Mouse (Mus musculus): ENCODE results near the gene Iqgap1. TPM values are rescaled to one million over a fixed set of nuclear protein-coding genes. Genes with fewer than 3 reads are reported as not detected.
A peak's percentile ranks its signal among the peaks of the same experiment; 100 is the strongest.
"Not testable (repeated sequence)": the region's sequence is repeated elsewhere in the genome, so short reads cannot be mapped to it uniquely, and the experiment has no call there.

Gene Iqgap1
- polyA plus RNA-seq, 1 experiment from 2014 or later = 25.9 TPM

DNA sequence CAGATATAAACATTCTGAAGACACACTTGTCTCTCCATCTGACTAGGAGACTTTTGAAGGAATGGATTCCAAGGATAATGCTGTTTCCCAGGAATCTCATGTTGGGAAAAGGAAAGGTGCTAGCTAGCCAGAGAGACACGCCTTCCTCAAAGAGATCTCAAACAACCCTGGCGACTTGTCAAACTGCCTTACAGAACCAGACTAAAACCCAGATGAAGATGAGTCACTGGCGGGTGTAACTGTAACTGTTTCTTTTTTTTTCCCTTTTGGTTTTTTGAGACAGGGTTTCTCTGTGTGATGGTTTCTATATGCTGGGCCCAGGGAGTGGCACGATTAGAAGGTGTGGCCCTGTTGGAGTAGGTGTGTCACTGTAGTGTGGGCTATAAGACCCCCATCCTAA is 15.2 kb upstream of the Iqgap1 start:
- DNase-seq (ENCODE audit: low spot score) (no peak), ATAC-seq (ENCODE audit: insufficient number of reproducible peaks, low FRiP score, low TSS enrichment, low read depth) (no peak)
- H3K27me3 ChIP-seq (ENCODE audit: control insufficient read depth, insufficient read depth, low read length) = no peaks in the 10 kb centered on the region
- WGBS = 71% methylated on average over 4 of the region's 4 CpGs
- no peaks in the 10 kb centered on the region for H3K36me3 ChIP-seq (ENCODE audit: control insufficient read depth, insufficient read depth, low read length)
- H3K4me2 ChIP-seq (ENCODE audit: low read depth, severe bottlenecking) = no peak overlapping the region
- no peaks in the 10 kb centered on the region for H3K9me3 ChIP-seq (ENCODE audit: control insufficient read depth, low read length)
- no peak overlapping the region for H3K9ac ChIP-seq (ENCODE audit: low read length)
- no peak overlapping the region for H3K27ac ChIP-seq (replicated peaks; ENCODE audit: low read depth, low read length)
- 0 out of 2 replicates have a peak, but pooled peaks cover 5% of the 10 kb centered on the region for H3K4me1 ChIP-seq (ENCODE audit: control insufficient read depth, insufficient read depth, low read length)
- H3K4me3 ChIP-seq (ENCODE audit: low read depth, low read length) = no peak overlapping the region

DNA sequence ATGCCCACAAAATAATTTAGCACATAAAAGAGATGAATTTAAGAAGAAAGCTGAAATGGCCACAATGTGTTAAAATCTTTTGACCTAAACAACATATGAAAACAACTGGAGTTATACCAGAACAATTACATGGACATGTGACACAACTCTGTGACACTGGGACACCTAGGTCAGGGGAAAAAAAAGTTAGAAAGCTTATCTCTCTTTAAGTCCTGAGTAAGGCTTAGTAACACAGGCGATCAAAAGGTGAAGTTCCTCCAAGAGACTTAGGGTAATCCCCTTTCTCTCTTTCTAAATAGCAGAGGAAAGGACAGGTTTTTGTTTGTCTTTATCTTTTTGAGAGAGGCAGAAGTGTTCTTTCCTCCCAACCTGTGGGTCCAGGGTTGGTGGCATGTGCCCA is 14.5 kb upstream of the Iqgap1 start:
- 0 out of 2 replicates have a peak, but pooled peaks cover 5% of the 10 kb centered on the region for H3K4me1 ChIP-seq (ENCODE audit: control insufficient read depth, insufficient read depth, low read length)
- no peak overlapping the region for H3K9ac ChIP-seq (ENCODE audit: low read length)
- no peaks in the 10 kb centered on the region for H3K9me3 ChIP-seq (ENCODE audit: control insufficient read depth, low read length)
- H3K4me3 ChIP-seq (ENCODE audit: low read depth, low read length) = no peak overlapping the region
- DNase-seq (ENCODE audit: low spot score) (no peak), ATAC-seq (ENCODE audit: insufficient number of reproducible peaks, low FRiP score, low TSS enrichment, low read depth) (no peak)
- no peak overlapping the region for H3K27ac ChIP-seq (replicated peaks; ENCODE audit: low read depth, low read length)
- H3K27me3 ChIP-seq (ENCODE audit: control insufficient read depth, insufficient read depth, low read length) = no peaks in the 10 kb centered on the region
- 48% methylated on average over 1 of the region's 1 CpGs for WGBS
- H3K4me2 ChIP-seq (ENCODE audit: low read depth, severe bottlenecking) = no peak overlapping the region
- H3K36me3 ChIP-seq (ENCODE audit: control insufficient read depth, insufficient read depth, low read length) = no peaks in the 10 kb centered on the region

GRCm38 (mm10) chr7:80839755-80840154 is 14.0 kb upstream of the Iqgap1 start:
- Histone ChIP-seq H3K4me1 (ENCODE audit: control insufficient read depth, insufficient read depth, low read length) (0 out of 2 replicates have a peak, but pooled peaks cover 5% of the 10 kb centered on the region), H3K4me2 (ENCODE audit: low read depth, severe bottlenecking) (no peak overlapping the region), H3K36me3 (ENCODE audit: control insufficient read depth, insufficient read depth, low read length) (no peaks in the 10 kb centered on the region), H3K27me3 (ENCODE audit: control insufficient read depth, insufficient read depth, low read length) (no peaks in the 10 kb centered on the region), H3K4me3 (ENCODE audit: low read depth, low read length) (no peak overlapping the region), H3K9me3 (ENCODE audit: control insufficient read depth, low read length) (no peaks in the 10 kb centered on the region), H3K9ac (ENCODE audit: low read length) (no peak overlapping the region), H3K27ac (replicated peaks; ENCODE audit: low read depth, low read length) (no peak overlapping the region)
- ATAC-seq (ENCODE audit: insufficient number of reproducible peaks, low FRiP score, low TSS enrichment, low read depth) (no peak), DNase-seq (ENCODE audit: low spot score) (no peak)

GRCm38 (mm10) chr7:80838247-80838646 is 12.5 kb upstream of the Iqgap1 start:
- Histone ChIP-seq H3K36me3 (ENCODE audit: control insufficient read depth, insufficient read depth, low read length) (no peaks in the 10 kb centered on the region), H3K9me3 (ENCODE audit: control insufficient read depth, low read length) (no peaks in the 10 kb centered on the region), H3K4me3 (ENCODE audit: low read depth, low read length) (no peak overlapping the region), H3K4me1 (ENCODE audit: control insufficient read depth, insufficient read depth, low read length) (0 out of 2 replicates have a peak, but pooled peaks cover 5% of the 10 kb centered on the region), H3K4me2 (ENCODE audit: low read depth, severe bottlenecking) (no peak overlapping the region), H3K27me3 (ENCODE audit: control insufficient read depth, insufficient read depth, low read length) (no peaks in the 10 kb centered on the region), H3K27ac (replicated peaks; ENCODE audit: low read depth, low read length) (no peak overlapping the region), H3K9ac (ENCODE audit: low read length) (no peak overlapping the region)
- 32% methylated on average over 7 of the region's 7 CpGs for WGBS
- DNase-seq (ENCODE audit: low spot score) (no peak), ATAC-seq (ENCODE audit: insufficient number of reproducible peaks, low FRiP score, low TSS enrichment, low read depth) (no peak)

- H3K36me3 ChIP-seq (ENCODE audit: control insufficient read depth, insufficient read depth, low read length) = no peaks in the 10 kb centered on the region
- H3K9ac ChIP-seq (ENCODE audit: low read length) = no peak overlapping the region
- no peak overlapping the region for H3K27ac ChIP-seq (replicated peaks; ENCODE audit: low read depth, low read length)
- no peaks in the 10 kb centered on the region for H3K9me3 ChIP-seq (ENCODE audit: control insufficient read depth, low read length)
- DNase-seq (ENCODE audit: low spot score) (no peak), ATAC-seq (ENCODE audit: insufficient number of reproducible peaks, low FRiP score, low TSS enrichment, low read depth) (no peak)
- H3K27me3 ChIP-seq (ENCODE audit: control insufficient read depth, insufficient read depth, low read length) = no peaks in the 10 kb centered on the region
- H3K4me3 ChIP-seq (ENCODE audit: low read depth, low read length) = no peak overlapping the region
- 0 out of 2 replicates have a peak, but pooled peaks cover 5% of the 10 kb centered on the region for H3K4me1 ChIP-seq (ENCODE audit: control insufficient read depth, insufficient read depth, low read length)
- 51% methylated on average over 9 of the region's 9 CpGs for WGBS
- H3K4me2 ChIP-seq (ENCODE audit: low read depth, severe bottlenecking) = no peak overlapping the region
Measured at GRCm38 (mm10) chr7:80837736-80838135, 12.0 kb upstream of the Iqgap1 start.

DNA sequence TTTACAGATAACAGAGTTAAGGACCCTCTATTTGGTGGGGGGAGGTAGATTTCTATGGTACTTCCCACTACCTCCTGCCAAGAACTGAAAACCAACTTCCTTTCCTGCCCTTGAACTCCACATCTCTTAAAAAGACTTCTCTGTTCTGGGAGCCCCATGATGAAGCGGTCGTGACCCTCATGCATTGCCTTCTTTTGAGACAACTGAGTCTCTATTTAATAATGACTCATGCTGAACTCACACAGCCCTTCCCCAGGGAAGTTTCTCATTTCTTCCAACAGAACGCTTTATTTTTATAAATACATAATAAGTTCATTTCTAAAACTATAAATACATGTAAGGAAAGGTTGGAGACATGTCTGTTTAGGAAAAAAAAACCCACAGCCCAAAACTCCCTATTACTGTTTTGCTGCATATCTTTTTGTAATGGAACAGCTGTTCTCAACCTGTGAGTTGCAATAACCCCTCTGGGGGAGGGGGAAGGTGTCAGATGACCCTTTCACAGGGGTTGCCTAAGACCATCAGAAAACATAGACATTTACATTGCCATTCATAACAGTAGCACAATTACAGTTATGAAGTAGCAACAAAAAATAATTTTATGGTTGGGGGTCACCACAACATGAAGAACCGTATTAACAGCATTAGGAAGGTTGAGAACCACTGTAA is 10.3 kb upstream of the Iqgap1 start:
- no peak for ATAC-seq (ENCODE audit: insufficient number of reproducible peaks, low FRiP score, low TSS enrichment, low read depth)
- no peaks in the 10 kb centered on the region for H3K9me3 ChIP-seq (ENCODE audit: control insufficient read depth, low read length)
- H3K4me2 ChIP-seq (ENCODE audit: low read depth, severe bottlenecking) = no peak overlapping the region
- 0 out of 2 replicates have a peak, but pooled peaks cover 5% of the 10 kb centered on the region for H3K4me1 ChIP-seq (ENCODE audit: control insufficient read depth, insufficient read depth, low read length)
- H3K27me3 ChIP-seq (ENCODE audit: control insufficient read depth, insufficient read depth, low read length) = no peaks in the 10 kb centered on the region
- no peaks in the 10 kb centered on the region for H3K36me3 ChIP-seq (ENCODE audit: control insufficient read depth, insufficient read depth, low read length)
- no peak for DNase-seq (ENCODE audit: low spot score)
- 78% methylated on average over 4 of the region's 4 CpGs for WGBS
- H3K27ac ChIP-seq (replicated peaks; ENCODE audit: low read depth, low read length) = no peak overlapping the region
- H3K4me3 ChIP-seq (ENCODE audit: low read depth, low read length) = no peak overlapping the region
- H3K9ac ChIP-seq (ENCODE audit: low read length) = no peak overlapping the region

DNA sequence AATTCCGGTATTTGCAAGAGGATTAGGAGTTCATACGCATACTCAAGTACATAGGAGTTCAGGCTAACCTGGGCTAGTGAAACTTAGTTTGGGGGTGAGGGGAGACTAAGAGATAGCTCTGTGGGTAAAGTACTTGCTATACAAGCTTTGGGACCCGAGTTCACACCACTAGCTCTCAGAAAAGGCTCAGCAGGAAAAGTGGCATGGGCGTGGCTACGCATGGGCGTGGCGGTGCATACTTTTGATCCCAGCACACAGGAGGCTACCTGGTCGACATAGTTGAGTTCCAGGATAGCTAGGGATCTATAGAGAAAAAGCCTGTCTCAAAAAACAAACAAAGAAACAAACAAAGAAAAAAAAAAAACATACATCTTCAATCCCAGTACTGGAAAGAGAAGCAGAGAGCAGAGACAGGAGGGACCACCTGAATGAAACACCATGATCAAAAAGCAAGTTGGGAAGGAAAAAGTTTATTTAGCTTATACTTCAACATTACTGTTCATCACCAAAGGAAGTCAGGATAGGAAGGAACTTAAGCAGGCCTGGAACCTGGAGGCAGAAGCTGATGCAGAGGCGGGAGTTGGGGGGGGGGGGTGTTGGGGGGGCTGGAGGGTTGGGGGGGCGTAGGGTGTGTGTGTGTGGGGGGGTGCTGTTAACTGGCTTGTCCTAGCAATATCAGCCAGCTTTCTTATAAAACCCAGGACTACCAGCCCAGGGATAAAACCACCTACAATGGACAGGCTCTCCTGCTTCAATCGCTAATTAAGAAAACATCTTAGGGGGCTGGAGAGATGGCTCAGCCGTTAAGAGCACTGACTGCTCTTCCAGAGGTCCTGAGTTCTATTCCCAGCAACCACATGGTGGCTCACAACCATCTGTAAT is 8.1 kb upstream of the Iqgap1 start:
- no peak overlapping the region for H3K27ac ChIP-seq (replicated peaks; ENCODE audit: low read depth, low read length)
- no peak overlapping the region for H3K4me3 ChIP-seq (ENCODE audit: low read depth, low read length)
- H3K4me2 ChIP-seq (ENCODE audit: low read depth, severe bottlenecking) = no peak overlapping the region
- ATAC-seq (ENCODE audit: insufficient number of reproducible peaks, low FRiP score, low TSS enrichment, low read depth) (no peak), DNase-seq (ENCODE audit: low spot score) (no peak)
- H3K36me3 ChIP-seq (ENCODE audit: control insufficient read depth, insufficient read depth, low read length) = no peaks in the 10 kb centered on the region
- H3K27me3 ChIP-seq (ENCODE audit: control insufficient read depth, insufficient read depth, low read length) = no peaks in the 10 kb centered on the region
- H3K9me3 ChIP-seq (ENCODE audit: control insufficient read depth, low read length) = no peaks in the 10 kb centered on the region
- 32% methylated on average over 12 of the region's 12 CpGs for WGBS
- no peak overlapping the region for H3K9ac ChIP-seq (ENCODE audit: low read length)
- 0 out of 2 replicates have a peak, but pooled peaks cover 5% of the 10 kb centered on the region for H3K4me1 ChIP-seq (ENCODE audit: control insufficient read depth, insufficient read depth, low read length)

DNA sequence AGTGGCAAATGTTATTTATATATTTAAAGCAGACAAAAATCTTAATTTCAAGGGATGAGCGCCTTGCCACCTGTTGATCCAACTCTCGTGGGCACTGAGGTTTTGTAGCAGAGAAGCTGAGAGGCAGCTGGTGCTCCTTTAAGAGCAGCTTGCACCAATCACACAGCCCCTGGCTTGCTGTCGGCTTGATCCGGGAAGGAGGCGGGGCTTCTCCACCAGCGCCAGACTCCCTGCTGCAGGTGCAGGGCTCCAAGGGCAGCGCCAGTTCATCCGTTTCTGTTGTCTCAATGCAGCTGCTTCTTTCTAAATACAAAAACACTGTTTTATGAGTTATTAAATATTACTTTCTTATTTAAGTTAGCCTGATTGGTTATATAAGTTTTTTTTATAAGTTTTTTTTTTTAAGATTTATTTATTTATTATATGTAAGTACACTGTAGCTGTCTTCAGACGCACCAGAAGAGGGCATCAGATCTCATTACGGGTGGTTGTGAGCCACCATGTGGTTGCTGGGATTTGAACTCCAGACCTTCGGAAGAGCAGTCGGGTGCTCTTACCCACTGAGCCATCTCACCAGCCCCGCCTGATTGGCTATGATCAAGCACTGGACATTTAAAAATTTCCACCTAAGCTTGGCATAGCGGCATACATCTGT is 7.3 kb upstream of the Iqgap1 start:
- not testable (repeated sequence) for H3K36me3 ChIP-seq (ENCODE audit: control insufficient read depth, insufficient read depth, low read length); H3K4me3 ChIP-seq (ENCODE audit: low read depth, low read length)
- WGBS = 12% methylated on average over 13 of the region's 14 CpGs

More for the DNA sequence above, 7.3 kb upstream of the Iqgap1 start:
- DNase-seq (ENCODE audit: low spot score) = peak; percentile 76
- H3K9ac ChIP-seq (ENCODE audit: low read length); H3K4me1 ChIP-seq (ENCODE audit: control insufficient read depth, insufficient read depth, low read length); H3K27ac ChIP-seq (replicated peaks; ENCODE audit: low read depth, low read length); H3K27me3 ChIP-seq (ENCODE audit: control insufficient read depth, insufficient read depth, low read length); H3K4me2 ChIP-seq (ENCODE audit: low read depth, severe bottlenecking); H3K9me3 ChIP-seq (ENCODE audit: control insufficient read depth, low read length): not testable (repeated sequence)
- ATAC-seq (ENCODE audit: insufficient number of reproducible peaks, low FRiP score, low TSS enrichment, low read depth) = 0 out of 2 replicates have a peak, but pooled peaks have one; percentile 77
